Mouse (Mus musculus) left cerebral cortex, adult 2 months (tissue): ENCODE data around the gene Ccnt1. TPM values are rescaled to one million over a fixed set of nuclear protein-coding genes. Genes with fewer than 3 reads are reported as not detected.

Source experiments
- DNase-seq, 2 experiments: peaks; one replicate each; pipeline ENCODE4 v3.0.0; 2021 to 2022; ENCODE audit warnings: low spot score in 2 of 2, mixed read lengths in 1 of 2; ENCODE audit errors: extremely low spot score in 1 of 2
- H3K27ac ChIP-seq: fragments of 200-600 bp; 2 replicates; pipeline ENCODE4 v1.8.1; 2022
- H3K4me3 ChIP-seq: fragments of 200-600 bp; 2 replicates; pipeline ENCODE4 v1.8.1; 2022
- CTCF ChIP-seq: fragments of 200-600 bp; IDR thresholded peaks from 2 replicates; pipeline ENCODE4 v1.8.1; 2022; ENCODE audit warnings: antibody characterized with exemption, mild to moderate bottlenecking, moderate library complexity
- intact Hi-C: fragments of 180-260 bp; cut with DNase I; formaldehyde crosslinking; loops from one replicate; pipeline ENCODE4 v1.15.1; 2025
- total RNA-seq, 2 experiments: library from RNA; stranded (reverse); gene quantifications; 2 replicates each; pipeline ENCODE4 v1.2.3; 2021

The Ccnt1 gene
- total RNA-seq, 2 experiments from 2014 or later, result 40.3 to 45.8 TPM

- TF ChIP-seq CTCF, result no peak
- Histone ChIP-seq H3K27ac (peak overlapping the region; percentile 45; the same call in 1 of the 2 replicates), H3K4me3 (no peak overlapping the region)
- intact Hi-C loops, result loop anchor here (5.0 kb wide), 1 partner anchor 406 kb away; no protein-coding TSS in a partner anchor
- no peak for DNase-seq
Measured at GRCm38 (mm10) chr15:98512799-98513321, 57.9 kb downstream of the Ccnt1 start.

DNA sequence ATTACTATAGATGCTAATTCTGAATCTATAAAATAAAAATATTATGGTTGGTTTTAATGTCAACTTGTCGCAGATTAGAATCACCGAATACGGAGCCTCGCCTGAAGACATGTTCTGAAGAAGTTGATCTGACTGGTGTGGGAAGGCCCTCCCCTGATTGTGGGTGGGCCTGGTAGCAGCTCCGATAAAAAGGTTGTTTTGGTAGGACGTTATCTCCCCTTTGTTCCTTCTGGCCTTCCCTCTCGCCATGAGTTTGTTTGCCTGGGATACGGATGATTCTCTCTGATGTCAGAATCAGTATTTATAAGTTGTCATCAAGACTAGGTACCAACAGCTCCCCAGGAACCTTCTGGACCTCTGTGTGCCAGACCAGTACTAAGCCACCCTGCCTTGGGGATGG is 58.5 kb downstream of the Ccnt1 start:
- Histone ChIP-seq H3K4me3 (no peak overlapping the region), H3K27ac (no peak overlapping the region)
- TF ChIP-seq CTCF, result no peak
- intact Hi-C loops, result loop anchor here (5.0 kb wide), 1 partner anchor 405 kb away; no protein-coding TSS in a partner anchor
- DNase-seq, result no peak

DNA sequence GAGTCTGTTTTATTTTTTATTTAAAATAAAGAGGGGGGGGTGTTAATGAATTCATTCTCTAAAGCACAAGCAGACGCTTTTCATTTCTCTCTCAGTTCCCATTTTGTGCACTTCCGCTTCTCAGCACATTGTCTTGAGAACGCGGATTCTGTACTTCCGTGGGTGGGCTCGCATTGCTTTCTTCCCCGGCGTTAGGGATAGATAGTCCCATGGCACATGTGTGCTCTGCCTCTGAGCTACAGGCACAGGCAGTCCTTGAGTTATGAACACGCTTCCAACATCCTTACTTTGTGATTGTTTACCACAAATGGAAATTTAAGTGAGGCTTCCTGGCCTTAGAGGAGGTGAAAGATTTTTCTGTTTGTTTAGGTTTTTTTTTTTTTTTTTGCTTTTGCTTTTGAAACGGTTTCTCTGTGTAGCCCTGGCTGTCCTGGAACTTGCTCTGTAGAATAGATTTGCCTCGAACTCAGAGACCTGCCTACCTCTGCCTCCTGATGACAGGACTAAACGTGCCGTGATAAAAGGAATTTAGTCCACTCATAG is 59.3 kb downstream of the Ccnt1 start:
- intact Hi-C loops, result loop anchor here (2.0 to 5.0 kb wide), 2 partner anchors 105 to 404 kb away; no protein-coding TSS in a partner anchor
- no peak for TF ChIP-seq CTCF
- DNase-seq, result no peak
- no peak overlapping the region; the same call in 1 of the 2 replicates for H3K27ac ChIP-seq
- H3K4me3 ChIP-seq, result no peak overlapping the region

GRCm38 (mm10) chr15:98510438-98511385 is 60.0 kb downstream of the Ccnt1 start:
- intact Hi-C loops, result loop anchor here (2.0 to 5.0 kb wide), 2 partner anchors 106 to 403 kb away; no protein-coding TSS in a partner anchor

GRCm38 (mm10) chr15:98509387-98509786 is 61.3 kb downstream of the Ccnt1 start:
- no peak overlapping the region for H3K27ac ChIP-seq
- H3K4me3 ChIP-seq, result no peak overlapping the region
- intact Hi-C loops, result no loop called here
- no peak for DNase-seq
- TF ChIP-seq CTCF, result no peak; the same call in 1 of the 2 replicates

More at GRCm38 (mm10) chr15:98510438-98511385, 60.0 kb downstream of the Ccnt1 start:
- no peak overlapping the region; the same call in 1 of the 2 replicates for H3K27ac ChIP-seq
- TF ChIP-seq CTCF, result peak; percentile 63
- DNase-seq, result peak; percentile 57 to 70
- H3K4me3 ChIP-seq, result peak overlapping the region; percentile 32

DNA sequence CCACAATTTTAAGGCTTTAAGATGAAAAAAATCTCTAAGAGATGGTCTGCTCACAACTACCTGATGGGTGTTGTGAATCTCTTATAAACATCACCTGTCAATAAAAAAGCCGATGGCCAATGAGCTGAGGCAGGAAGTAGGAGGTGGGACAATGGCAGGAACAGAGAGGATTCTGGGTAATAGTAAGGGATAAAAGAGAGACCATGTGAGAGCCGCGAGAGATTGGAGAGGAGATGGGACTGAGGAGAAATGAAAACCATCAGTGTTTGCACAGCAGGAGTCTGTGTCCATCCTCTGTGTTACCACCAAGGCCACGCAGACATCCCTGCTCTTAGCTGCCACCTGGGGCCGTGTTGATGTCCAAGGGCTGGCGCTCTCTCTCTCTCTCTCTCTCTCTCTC is 63.4 kb downstream of the Ccnt1 start:
- no peak for TF ChIP-seq CTCF
- H3K27ac ChIP-seq, result no peak overlapping the region
- no peak overlapping the region for H3K4me3 ChIP-seq
- intact Hi-C loops, result no loop called here
- DNase-seq, result no peak

DNA sequence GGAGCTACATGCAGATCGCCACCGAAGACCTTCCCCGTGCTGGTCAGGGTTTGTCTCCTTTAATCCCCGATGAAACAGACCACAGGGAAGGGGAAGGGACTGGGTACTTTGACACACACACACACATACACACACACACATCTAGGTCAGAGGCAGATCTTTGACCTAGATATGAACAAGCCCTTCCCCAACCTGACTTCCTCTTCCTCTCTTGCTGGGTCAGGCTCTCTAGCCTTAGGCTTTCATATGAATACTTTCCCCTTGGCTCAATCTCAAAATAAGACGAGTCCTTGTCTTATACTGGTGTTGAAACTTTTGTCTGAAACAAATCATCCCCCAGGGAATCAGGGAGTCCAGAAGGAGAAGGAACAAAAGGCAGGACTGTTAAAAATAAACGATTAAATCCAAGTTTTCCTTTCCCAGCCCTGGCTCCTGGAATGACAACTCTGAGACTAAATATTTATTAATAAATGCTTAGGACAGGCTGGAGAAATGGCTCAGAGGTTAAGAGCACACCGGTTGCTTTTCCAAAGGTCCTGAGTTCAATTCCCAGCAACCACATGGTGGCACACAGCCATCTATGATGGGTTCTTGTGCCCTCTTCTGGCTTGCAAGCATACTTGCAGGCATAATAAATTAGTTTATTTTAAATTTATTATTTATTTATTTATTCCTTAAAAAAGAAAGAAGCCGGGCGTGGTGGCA is 64.3 kb downstream of the Ccnt1 start:
- intact Hi-C loops, result no loop called here
- peak; percentile 4 for TF ChIP-seq CTCF

DNA sequence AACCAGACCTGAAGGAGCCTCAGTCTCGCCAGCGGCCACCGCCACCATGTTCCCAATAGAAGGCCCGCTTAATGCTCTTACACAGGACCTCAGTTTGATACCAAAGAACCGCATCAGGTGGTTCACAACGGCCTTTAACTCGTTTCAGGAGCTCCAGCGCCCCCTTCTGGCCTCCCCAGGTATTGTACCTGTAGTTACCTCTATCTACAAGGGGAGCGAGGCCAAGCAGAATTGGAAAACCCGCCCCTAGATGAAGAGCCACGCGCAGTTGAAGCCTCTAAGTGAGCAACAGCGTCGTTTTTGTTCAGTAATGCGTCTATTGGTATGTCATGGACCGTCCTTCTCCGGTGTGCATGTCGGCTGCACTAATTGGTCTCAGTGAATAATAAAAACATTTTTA is 66.2 kb downstream of the Ccnt1 start:
- Histone ChIP-seq H3K27ac (no peak overlapping the region), H3K4me3 (no peak overlapping the region)
- intact Hi-C loops, result loop anchor here (5.0 kb wide), 1 partner anchor 322 kb away; no protein-coding TSS in a partner anchor
- peak; percentile 50 to 66 for DNase-seq
- peak; percentile 70 for TF ChIP-seq CTCF

More for the DNA sequence above, 64.3 kb downstream of the Ccnt1 start:
- Histone ChIP-seq H3K4me3 (no peak overlapping the region), H3K27ac (no peak overlapping the region)
- no peak for DNase-seq

DNA sequence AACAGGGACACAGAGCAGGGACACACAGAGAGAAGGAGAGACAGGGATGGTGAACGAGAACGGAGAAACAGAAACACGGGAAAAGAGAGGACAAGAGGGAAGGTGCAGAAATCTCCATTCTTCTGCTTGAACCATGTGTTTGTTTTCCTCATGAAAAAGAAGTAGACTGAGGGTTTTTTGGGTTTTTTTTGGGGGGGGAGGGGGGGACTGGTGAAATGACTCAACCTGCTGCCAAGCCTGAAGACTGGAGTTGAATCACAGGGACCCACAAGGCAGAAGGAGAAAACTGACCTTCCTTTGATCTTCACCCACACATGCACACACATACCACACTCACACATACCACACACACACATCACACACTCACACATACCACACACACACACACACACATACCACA is 67.4 kb downstream of the Ccnt1 start:
- Histone ChIP-seq H3K27ac (no peak overlapping the region), H3K4me3 (no peak overlapping the region)
- no peak for TF ChIP-seq CTCF
- DNase-seq, result no peak
- intact Hi-C loops, result loop anchor here (5.0 kb wide), 1 partner anchor 321 kb away; no protein-coding TSS in a partner anchor

DNA sequence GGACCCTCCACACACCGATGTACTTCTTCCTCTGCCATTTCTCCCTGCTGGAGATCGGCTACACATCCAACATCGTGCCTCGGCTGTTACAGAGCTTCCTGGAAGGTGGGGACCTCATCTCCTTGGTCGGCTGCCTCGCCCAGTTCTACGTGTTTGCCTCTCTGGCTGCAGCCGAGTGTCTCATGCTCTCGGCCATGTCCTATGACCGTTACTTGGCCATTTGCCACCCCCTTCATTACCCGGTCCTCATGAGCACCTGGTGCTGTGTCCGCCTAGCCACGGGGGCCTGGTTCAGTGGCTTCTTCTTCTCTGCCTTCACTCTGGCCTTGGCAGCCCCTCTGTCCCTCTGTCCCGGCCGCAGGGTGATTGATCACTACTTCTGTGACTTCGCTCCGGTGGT is 73.1 kb downstream of the Ccnt1 start:
- no peak for TF ChIP-seq CTCF
- intact Hi-C loops, result no loop called here
- DNase-seq, result no peak
- Histone ChIP-seq H3K27ac (no peak overlapping the region), H3K4me3 (no peak overlapping the region)

DNA sequence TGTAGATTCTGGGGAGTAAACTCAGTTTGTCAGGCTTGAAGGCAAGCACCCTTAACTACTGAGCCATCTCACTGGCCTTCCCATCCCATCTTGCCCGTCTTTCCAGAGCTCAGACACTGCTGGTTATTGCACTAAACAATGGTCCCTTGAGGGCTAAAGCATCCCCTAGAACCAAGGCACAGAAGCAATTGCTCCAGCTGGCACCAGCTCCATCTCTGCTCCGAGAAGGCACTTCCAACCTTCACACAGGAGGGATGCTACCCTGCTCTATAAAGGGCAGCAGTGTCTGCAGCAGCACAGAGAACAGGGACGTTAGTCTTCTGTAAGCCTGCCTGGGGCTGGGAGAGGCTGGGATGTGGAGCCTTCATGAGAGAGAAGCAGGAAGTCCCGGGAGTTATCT is 78.6 kb downstream of the Ccnt1 start, which contains the start of gene Olfr279:
Olfr279 (plus strand) TSS at position 301 of the 400 bp plus-strand sequence.
- DNase-seq, result no peak

More for the DNA sequence above, 78.6 kb downstream of the Ccnt1 start, which contains the start of gene Olfr279:
- no peak for TF ChIP-seq CTCF
- intact Hi-C loops, result no loop called here
- no peak within 1 kb of the TSS for H3K27ac ChIP-seq
- no peak within 1 kb of the TSS for H3K4me3 ChIP-seq
